Mouse (Mus musculus): ENCODE data around the gene Atp6v0a4.
A peak's percentile ranks its signal among the peaks of the same experiment; 100 is the strongest.

Gene Atp6v0a4

DNA sequence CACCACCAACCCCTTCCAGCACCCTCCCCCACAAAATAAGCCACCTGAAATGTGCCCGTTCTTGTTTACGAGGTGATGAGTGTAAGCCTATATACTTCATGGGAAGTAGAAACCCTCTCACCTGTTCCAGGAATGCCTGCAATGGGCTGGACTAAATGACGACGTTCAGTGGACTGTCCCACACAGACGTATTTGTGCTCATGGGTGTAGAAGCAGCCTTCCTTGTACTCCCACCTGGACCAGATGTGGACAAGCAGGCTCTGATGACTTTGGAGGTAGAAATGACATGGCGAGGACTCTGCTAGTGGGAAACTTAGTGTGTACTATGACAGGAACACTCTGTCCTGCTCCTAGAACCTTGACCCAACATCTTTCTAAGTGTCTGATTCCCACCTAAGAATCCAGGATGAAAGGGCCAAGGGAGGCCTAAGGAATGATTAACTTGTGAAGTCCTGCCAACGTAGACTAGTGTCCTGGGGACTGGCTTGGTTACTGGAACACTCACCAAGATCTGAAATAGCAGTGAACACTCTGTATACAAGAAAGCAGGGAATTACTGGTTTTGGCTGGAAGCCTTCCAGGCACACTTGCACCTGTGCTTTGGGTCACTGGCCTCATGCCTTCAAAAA, at the start of gene Atp6v0a4:
Gene Atp6v0a4, minus strand, starts transcription at position 380 of the 629 bp plus-strand sequence.
- DNase-seq (ENCODE audit: low read depth): no peak

DNA sequence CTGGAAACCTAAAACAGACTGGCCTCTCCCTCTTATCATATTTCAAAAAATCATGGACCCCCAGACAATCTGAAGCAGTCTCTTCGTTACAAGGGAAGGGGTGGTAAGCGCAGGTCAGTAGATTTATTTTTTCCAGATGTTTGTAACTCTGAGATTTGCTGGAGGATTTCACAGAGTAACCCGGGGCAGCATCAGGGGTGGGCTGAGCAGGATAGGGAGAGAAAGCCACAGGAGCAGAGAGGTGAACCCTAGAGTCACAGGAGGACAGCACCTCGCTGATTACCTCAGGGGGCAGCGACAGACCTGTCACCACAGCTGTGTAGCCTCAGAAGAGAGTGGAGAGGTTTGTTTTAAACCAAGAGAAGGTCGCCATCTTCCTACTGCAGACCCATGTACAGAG, 41.0 kb upstream of the Atp6v0a4 start:
- DNase-seq (ENCODE audit: low read depth): no peak

DNA sequence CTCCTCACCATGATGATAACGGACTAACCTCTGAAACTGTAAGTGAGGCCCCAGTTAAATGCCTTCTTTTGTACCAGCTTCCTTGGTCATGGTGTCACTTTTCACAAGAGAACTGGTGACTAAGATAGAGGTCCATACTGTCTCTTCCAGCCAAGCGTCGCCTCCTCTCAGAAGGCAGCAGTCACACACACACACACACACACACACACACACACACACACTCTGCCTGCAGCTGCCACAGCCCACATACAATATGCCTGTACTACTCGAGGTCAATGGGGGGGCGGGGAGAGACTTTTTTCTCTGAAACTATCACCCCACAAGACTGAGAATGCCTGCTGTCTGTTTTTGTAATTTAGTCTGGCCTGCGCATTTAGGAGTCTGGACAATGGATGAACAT, 40.3 kb upstream of the Atp6v0a4 start:
- no peak for DNase-seq (ENCODE audit: low read depth)

DNA sequence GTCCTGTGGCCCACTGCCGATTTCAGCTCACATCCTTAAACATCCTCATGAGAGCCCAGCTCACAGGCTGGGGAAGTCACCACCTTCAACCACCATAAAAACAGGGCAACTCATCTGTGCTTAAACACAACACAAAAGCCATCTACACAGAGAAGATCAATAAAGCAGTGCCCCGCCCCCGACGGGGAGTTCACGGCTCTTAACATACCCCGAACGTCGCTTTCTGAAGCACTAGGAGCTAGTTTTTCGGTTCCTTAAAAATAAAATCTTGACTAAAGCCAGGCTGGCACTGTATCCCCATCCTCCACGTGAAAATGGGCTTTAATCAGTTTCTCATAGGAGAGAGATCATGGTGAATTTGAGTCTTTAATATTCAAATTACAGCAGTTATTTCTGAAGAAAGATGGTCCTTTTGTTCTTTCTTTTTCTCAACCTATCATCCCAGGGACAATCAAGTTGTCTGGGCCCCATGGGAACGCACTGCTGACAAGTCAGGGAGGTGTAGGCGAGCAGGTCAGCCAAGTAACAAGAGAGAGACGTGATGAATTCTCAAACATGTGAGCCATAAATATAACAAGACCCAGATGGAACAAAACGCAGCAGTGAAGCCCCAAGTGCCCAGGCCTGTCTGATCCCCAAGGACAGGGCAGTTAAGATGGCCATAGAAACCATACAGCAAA, 38.6 kb upstream of the Atp6v0a4 start:
- no peak for DNase-seq (ENCODE audit: low read depth)

DNA sequence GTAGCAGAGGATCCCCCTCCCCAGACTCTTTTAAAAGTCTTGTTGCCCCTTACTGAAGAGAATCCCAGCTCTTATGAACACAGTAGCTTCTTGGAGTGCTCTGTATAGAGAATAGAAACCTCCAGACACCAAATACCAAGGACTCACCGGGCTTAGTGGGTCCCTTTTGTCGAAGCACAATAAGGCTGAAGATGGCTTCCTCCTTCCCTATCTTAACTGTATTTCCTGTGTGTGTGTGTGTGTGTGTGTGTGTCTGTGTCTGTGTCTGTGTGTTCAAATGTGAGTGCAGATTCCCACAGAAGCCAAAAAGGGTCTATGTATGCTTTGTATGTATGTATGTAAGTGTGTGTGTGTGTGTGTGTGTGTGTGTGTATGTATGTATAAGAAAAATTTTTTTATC, 36.2 kb upstream of the Atp6v0a4 start:
- DNase-seq (ENCODE audit: low read depth): no peak

DNA sequence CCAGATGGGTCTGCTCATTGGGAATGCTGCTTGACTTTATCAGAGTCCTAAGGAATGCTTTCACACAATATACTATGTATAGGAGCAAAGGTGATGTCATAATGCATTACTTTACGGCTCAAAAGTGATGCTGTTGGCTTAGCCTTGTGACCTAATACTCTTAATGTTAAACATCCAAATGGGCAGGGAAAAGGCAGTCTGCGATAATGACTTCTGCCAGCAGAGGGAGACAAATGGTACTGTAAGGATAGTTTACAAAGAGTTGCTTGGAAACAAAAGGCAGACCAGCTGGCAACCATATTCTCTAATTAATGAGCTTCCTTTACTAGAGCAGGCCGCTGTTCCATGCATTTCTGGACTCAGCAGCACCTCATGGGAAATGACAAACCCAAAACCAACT, 35.7 kb upstream of the Atp6v0a4 start:
- DNase-seq (ENCODE audit: low read depth): peak; percentile 76

DNA sequence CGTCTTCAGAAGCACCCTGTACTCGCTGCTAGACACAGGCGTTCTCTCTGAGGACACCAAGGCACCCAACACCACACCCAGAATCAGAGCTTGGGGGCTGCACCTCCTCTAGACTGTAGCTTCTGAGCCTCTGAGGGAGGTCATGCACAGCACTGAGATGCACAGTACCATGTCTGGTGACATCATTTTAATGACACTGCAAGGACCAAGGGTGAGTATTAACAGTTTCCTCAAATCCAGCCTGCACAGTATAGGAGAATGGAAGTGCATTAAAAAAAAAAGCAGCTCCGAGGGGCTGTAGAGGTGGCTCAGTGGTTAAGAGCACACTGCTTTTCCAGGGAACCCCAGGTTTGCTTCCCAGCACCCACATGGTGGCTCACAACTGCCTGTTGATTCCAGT, 35.2 kb upstream of the Atp6v0a4 start:
- no peak for DNase-seq (ENCODE audit: low read depth)

DNA sequence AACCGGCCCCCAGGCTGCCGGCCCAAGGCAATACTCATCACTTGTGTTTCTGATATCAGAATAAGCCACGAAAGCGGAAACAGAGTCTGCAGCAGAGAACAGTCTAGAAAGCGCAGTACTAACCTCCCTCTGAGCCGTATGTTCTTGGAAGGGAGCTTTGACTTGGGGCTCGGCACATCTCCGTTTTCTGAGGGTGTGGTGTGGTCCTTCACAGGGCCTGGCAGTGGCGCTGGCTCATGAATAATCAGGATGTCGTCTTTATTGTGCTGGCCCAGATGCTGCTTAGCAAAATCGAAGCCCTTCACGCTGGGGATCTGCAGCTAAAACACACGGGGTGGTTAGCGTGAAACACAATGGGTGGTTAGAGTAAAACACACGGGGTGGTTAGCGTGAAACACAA, 33.5 kb upstream of the Atp6v0a4 start:
- DNase-seq (ENCODE audit: low read depth): no peak

DNA sequence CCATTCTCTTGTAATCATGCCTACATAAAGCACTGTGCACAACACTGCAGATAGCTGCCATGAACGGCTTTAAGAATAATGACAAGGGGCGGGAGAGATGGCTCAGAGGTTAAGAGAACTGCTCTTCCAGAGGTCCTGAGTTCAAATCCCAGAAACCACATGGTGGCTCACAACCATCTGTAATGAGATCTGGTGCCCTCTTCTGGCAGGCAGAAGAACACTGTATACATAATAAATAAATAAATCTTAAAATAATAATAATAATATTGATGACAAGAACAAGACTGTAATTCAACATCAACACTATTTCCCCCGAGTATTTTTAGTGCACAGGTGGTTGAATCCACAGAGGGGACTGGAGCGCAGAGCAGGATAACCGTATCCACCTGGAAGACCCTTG, 31.8 kb upstream of the Atp6v0a4 start:
- DNase-seq (ENCODE audit: low read depth): no peak

DNA sequence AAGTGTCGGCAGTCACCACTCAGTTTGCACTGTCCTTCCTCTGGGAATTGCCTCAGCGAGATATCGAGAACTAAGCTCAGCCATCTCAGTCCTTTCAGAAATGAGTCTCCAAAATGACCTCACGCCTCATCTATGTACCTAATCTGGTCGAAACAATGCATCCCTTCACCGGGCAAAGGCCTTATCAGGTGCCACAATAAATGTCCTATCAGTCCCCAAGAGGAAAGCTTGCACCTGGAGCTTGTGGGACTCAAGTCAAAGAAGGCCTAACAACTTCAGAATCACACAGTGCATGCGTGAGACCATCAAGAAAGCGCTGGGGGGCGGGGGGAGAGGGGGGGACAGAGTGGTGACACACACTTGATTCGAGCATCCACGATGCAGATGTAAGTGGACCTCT, 27.9 kb upstream of the Atp6v0a4 start:
- DNase-seq (ENCODE audit: low read depth): no peak

DNA sequence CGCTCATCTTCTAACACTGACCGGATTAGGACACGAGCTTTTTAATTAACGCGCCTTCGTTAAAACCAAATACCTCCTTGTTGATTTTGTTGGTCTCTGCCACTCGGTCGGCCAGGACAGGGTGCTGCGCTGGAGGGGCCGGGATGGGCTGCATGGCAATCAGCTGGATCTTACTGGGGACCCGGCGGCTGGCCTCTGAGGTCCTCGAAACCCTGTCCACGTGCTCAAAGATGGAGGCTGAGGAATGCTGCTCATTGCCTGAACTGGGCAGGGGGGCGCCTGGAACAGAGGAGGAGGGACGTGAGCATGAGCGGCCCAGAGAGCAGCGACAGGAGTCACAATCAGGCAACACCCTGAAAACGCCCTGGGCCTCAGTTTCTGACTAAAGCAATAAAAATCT, 25.1 kb upstream of the Atp6v0a4 start:
- no peak for DNase-seq (ENCODE audit: low read depth)

DNA sequence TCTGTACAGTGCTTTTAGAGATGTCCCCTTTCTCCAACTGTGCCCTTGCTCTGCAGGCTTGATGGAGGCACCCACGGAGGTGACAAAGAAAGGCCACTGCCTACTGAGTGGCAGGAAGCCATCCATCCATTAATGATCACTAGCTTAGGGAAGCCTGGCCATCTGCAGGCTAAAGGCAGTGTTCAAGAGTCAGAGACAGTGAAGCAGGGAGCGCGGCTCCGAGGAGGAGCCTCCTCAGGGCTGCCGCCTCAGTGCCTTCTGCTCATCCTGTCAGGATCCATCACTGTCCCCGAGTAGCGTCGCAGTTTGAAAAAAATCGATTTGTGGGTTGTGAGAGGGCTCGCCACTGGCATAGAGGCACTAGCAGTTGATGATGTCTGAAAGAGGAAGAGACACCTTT, 24.2 kb upstream of the Atp6v0a4 start:
- DNase-seq (ENCODE audit: low read depth): no peak

DNA sequence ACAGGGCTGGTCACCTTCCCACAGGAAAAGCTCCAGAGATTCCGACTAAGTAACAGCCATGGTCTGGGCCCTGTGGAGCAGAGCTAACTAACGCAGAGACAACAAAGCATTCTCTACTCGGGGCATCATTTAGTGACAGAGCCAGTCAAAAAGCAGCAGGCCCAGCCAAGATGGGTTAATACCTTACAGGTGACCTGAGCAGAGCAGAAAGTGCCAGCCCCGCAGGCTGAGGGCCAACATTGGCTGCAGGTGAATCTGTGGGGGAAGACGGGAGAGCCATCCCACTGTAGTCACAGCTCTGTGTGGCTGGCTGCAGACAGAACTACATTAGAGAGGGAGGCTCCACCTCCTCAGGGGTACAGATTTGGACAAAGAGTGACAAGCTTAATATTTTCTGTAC, 22.9 kb upstream of the Atp6v0a4 start:
- no peak for DNase-seq (ENCODE audit: low read depth)

DNA sequence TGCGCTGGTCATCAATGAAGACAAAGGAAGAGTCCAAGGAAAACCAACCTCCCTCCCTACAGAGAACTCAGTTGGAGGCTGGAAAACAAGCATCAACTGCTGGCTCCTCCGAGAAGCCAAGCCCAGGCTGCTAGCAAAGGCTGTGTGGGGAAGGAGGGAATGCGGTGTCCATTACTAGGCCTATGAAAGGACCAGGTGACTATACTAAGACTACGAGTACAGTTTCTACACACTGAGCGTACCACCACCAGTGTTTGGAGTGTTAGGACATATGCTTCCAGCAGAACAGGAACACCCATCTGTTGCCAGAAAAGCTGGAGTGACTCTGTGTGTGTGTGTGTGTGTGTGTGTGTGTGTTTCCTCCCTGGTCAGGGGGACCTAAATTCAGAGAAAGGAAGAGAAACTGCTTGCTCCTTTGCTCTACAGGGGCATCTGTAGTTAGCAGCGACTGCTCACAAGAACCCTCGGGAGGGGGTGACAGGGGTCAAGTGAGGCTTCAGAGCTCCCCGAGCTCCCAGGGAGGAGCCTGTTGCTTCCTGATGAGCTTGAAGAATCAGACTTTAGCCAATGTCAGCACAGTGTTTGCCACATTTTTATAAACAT, 21.2 kb upstream of the Atp6v0a4 start:
- DNase-seq (ENCODE audit: low read depth): no peak

DNA sequence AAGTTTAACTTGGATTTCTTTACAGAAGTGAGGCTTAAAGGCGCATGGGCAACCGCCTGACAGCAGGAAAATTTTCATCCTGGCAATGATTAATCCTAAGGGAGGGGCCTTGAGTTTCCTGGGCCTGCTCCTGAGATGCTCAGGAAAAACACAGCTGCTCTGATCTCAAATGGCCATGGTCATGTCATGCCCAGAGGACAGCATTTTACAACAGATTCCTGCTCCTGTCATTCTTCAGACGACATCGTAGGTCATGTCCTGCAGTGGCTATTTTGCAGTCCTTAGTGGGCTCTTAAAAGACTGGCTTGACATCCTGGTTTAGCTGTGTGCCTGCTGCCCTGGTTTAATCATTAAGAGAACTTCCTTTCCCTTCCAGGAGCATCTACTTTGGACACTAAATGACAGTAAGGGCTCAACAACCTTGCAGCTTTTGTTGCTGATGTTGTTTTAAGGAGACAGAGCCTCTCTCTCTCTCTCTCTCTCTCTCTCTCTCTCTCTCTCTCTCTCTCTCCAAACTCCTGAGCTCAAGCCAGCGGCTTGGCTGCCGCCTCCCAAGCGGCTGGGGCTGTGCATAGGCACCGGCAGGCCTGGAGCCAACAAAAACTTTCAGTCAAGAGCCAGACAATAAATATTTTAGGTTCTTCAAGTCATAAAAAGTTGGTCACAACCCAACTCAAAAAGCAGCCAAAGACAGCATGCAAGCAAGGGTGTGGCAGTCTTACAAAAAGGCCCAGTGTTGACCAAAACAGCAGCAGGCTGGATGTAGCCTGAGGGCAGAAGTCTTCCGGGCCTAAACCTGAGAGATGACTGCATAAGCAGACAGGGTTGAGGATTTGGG, 20.0 kb upstream of the Atp6v0a4 start:
- no peak for DNase-seq (ENCODE audit: low read depth)

DNA sequence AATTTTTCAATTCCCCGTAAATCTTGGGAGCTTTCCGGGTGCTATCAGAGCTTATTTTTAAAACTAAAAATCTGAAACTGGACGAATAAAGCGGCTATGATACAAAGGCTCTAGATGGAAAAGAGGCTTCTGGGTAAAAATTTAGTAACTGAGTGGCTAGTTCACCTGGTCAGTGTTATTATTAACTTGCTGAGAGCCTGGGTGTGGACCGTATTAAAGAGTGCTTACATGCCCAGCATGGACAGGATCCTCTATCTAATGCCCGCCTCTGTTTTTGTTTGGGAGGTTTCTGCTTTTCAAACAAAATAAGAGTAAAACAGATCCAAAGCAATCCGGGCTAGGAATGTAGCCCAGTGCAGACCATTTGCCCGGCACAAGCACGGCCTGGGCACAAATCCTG, 16.0 kb upstream of the Atp6v0a4 start:
- DNase-seq (ENCODE audit: low read depth): no peak

DNA sequence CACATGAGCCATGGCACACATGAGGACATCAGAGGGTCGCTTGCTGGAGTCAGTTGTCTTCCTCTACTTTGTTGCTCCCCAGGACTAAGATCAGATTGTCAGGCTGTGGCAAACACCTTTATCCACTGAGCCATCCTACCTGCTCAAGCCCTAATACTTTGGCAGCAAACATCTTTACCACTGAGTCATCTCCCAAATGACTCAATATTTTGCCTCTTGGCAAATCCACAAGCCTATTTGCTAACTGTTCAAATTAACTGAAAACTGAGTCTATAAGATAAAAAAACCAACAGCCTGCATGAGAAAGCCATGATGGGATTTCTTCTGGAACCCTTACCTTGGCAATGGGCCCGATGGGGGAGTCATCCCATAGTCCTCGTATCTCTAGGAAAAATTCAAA, 14.7 kb upstream of the Atp6v0a4 start:
- DNase-seq (ENCODE audit: low read depth): no peak

DNA sequence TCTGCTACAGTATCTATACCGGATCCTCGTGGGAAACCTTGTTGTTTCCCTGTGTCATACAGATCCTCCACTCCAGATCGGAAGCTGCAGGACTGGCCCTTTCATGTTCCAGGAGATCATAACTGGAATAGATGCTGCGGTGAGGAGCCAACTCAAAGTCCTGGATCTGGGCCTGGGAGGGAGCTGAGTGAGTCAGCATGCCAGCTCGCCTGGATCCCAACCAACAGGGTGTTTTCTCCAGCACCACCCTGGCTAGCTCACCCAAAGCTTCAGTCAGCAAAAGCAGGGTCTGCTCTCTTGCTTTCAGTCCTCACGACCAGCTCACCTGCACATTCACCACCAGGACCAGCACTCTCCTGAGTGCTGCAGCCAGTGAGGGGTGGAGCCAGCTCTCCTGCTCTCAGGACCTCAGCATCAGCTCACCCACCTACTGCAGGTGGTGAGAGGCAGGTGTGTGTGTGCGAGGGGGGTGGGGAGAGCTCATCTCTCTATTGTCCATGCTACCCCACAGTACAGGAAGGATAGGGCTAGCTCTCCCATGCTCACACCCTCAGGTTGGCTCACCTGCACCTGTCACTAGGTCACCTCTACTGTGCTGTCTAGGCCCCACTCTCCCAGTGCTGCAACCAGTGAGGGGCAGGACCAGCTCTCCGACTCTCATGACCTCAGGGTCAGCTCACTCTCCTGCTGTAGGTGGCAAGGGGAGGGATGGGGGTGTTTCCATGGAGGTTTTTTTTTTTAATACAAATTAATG, 10.6 kb upstream of the Atp6v0a4 start:
- no peak for DNase-seq (ENCODE audit: low read depth)

DNA sequence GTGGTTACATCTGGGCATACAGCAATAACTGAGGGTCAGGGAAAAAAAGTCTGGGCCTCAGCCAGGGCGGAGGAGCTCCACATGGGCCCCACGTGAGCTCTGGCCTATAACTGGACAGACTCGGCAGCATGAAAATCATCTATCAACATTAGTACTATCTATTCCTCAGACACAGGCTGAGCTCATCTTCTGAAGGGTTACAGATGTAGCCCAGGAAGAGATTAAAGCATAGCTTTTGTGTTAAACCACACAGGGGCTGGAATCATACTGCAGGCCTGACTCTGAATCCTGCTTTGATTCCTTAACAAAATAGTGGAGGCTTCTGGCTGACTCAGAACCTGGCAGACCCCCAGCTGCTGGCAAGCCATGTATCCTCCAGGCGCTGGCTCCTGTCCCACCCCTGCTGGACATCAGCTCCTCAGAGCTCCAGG, 7.4 kb upstream of the Atp6v0a4 start:
- no peak for DNase-seq (ENCODE audit: low read depth)

DNA sequence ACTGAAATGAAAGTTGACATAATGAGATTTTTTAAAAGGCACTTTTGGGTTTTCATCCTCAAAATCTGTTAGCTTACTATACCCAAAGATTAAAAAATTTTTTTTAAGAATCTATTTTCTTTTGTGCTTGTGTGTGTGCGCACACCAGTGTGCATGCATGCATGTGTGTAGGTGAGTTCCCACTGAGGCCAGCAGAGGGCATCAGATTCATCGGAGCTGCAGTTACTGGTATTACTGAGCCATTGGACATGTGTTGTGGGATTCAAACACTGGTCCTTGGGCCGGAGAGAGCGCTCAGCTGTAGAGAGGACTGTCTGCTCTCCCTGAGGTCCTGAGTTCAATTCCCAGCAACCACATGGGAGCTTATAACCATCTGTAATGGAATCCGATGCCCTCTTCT, 5.5 kb upstream of the Atp6v0a4 start:
- no peak for DNase-seq (ENCODE audit: low read depth)

DNA sequence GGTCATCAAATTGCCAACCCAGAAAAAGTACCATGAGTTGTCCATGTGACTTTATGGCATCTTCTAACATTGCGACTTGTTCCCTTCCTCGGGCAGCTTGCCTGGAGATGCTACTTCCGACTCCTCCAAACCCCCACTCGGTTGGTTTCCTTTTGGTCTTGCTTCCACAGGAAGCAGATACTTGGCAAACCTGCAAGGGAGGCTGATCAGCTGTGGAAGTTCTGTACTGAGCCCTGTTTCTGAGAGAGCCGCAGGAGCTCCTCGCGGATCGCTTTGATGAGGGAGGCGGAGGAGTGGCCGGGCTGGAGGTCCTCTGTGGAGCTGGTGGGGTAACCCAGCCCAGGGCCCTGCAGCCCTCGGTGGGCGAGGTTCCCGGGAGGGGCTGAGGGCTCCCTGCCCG, 3.7 kb upstream of the Atp6v0a4 start:
- DNase-seq (ENCODE audit: low read depth): no peak

DNA sequence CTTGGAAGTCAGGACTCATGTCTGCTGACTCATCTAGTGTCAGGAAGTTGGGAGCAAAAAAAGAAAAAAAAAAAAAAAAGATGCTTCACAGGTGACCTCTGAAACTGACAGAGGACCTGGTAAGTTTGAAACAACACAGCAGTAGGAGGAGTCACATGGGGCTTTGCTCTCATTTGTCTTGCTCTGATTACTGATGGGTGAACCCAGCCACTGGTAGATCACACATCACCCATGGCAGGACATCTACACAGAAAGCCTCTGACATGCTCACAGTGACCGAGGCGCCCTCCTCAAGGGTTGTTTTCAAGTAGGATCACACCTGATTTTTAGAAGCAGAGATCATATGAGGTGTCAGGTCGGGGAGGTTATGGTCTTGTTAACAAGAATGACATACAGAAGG, 1.1 kb upstream of the Atp6v0a4 start:
- no peak for DNase-seq (ENCODE audit: low read depth)
